10 mouse cellular contexts compared by ENCODE assay signal in genomic region chr12:40842251-40842988, GRCm38 (mm10).
DNase-seq lines count a peak whose midpoint lies in the region; ATAC-seq and TF ChIP-seq lines count a peak whose summit lies in the region.
"Had no signal": no experiment of that assay in that cellular context is flagged by ENCODE, and none has a peak within 500 bp of the region (broad histone marks: within the 10 kb centered on the region; RNA-seq: fewer than 3 reads in every experiment).

No protein-coding gene starts in this region.

- no peak for ATAC-seq in heart, embryonic 16.5 days (replicated peaks; ENCODE audit: extremely low read depth, insufficient read depth, low FRiP score)
- ATAC-seq in Patski = no peak
- ATAC-seq in liver, embryonic 12.5 days = peak; percentile 84
- ATAC-seq in monocyte, adult 5-6 weeks (replicated peaks; ENCODE audit: insufficient number of reproducible peaks, low FRiP score, low TSS enrichment, poor library complexity, severe bottlenecking) = no peak

- in situ Hi-C loops in Patski (cut with MboI; ENCODE audit: low pct_unique_long_range_greater_than_20kb) = no loop called here

- H3K9me3 ChIP-seq in heart, embryonic 16.5 days (replicated peaks; ENCODE audit: control insufficient read depth, low read length) = no peaks in the 10 kb centered on the region
- no peaks in the 10 kb centered on the region for H3K9me3 ChIP-seq in liver, embryonic 12.5 days (replicated peaks)
- H3K9me3 ChIP-seq: neural tube, embryonic 13.5 days had no signal

- 53% methylated on average over 10 of the region's 10 CpGs for WGBS in heart, embryonic 16.5 days
- 77% methylated on average over 10 of the region's 10 CpGs for WGBS in liver, embryonic 12.5 days (ENCODE audit: insufficient replicate concordance)

- peaks cover 11% of the 10 kb centered on the region for H3K4me1 ChIP-seq in heart, embryonic 16.5 days (ENCODE audit: control insufficient read depth, insufficient read depth, low read length)
- peaks cover 32% of the 10 kb centered on the region for H3K4me1 ChIP-seq in liver, embryonic 12.5 days

- H3K4me3 ChIP-seq in heart, embryonic 16.5 days (ENCODE audit: low read length) = no peak overlapping the region
- H3K4me3 ChIP-seq in liver, embryonic 12.5 days = no peak overlapping the region
- H3K4me3 ChIP-seq: neural tube, embryonic 13.5 days had no signal

- H3K9ac ChIP-seq in heart, embryonic 16.5 days (ENCODE audit: low read length) = no peak overlapping the region
- H3K9ac ChIP-seq in liver, embryonic 12.5 days = no peak overlapping the region
- H3K9ac ChIP-seq: neural tube, embryonic 13.5 days had no signal

- no peak for DNase-seq in heart, postnatal 10 days
- DNase-seq in A20 (ENCODE audit: low read depth, low spot score) (peak; percentile 29), Patski (ENCODE audit: low read depth, low spot score) (no peak)
- no peak for DNase-seq in yolk sac, embryonic 10.5 days (ENCODE audit: low spot score)
- DNase-seq in kidney, adult 11 months = no peak
- DNase-seq: thymus, adult 18-20 months had no signal

- peak overlapping the region; percentile 6; the same call in 1 of the 2 replicates for H3K4me2 ChIP-seq in heart, embryonic 16.5 days (ENCODE audit: low read depth, low read length)
- peak overlapping the region; percentile 26 for H3K4me2 ChIP-seq in liver, embryonic 12.5 days
- H3K4me2 ChIP-seq: neural tube, embryonic 13.5 days had no signal

- peak; percentile 71 for TF ChIP-seq CTCF in Patski (IDR thresholded peaks at IDR 0.05)

- H3K27ac ChIP-seq in heart, embryonic 16.5 days (ENCODE audit: low read length) = no peak overlapping the region
- H3K27ac ChIP-seq in liver, embryonic 12.5 days = peak overlapping the region; percentile 33; the same call in 1 of the 2 replicates
- H3K27ac ChIP-seq: neural tube, embryonic 13.5 days had no signal

- H3K36me3 ChIP-seq in heart, embryonic 16.5 days (ENCODE audit: control insufficient read depth, insufficient read depth) = no peaks in the 10 kb centered on the region
- H3K36me3 ChIP-seq in liver, embryonic 12.5 days = no peaks in the 10 kb centered on the region

- intact Hi-C loops in heart, postnatal 10 days (cut with DNase I) = no loop called here

- POLR2A ChIA-PET in Patski (lab: Charles Lee) = no interaction called here

- H3K27me3 ChIP-seq in heart, embryonic 16.5 days (ENCODE audit: control insufficient read depth, insufficient read depth, low read length) = no peaks in the 10 kb centered on the region
- H3K27me3 ChIP-seq in Patski = no peaks in the 10 kb centered on the region
- peaks cover 4% of the 10 kb centered on the region for H3K27me3 ChIP-seq in liver, embryonic 12.5 days (replicated peaks)
- H3K27me3 ChIP-seq: neural tube, embryonic 13.5 days had no signal

- CTCF ChIA-PET in Patski (lab: Charles Lee) = interaction anchor here (1.3 kb wide), 1 partner anchor 248 kb away, joined by 3 read pairs; no protein-coding TSS in a partner anchor
